Mouse (Mus musculus) retina, postnatal 1 day (tissue): ENCODE data around the gene Prdx1.

Source experiments
- DNase-seq: peaks from one replicate; pipeline ENCODE4 v3.0.0-alpha.2; 2012

Prdx1 gene

GRCm38 (mm10) chr4:116731077-116731476 is 45.7 kb downstream of the Prdx1 start:
- DNase-seq: no peak

DNA sequence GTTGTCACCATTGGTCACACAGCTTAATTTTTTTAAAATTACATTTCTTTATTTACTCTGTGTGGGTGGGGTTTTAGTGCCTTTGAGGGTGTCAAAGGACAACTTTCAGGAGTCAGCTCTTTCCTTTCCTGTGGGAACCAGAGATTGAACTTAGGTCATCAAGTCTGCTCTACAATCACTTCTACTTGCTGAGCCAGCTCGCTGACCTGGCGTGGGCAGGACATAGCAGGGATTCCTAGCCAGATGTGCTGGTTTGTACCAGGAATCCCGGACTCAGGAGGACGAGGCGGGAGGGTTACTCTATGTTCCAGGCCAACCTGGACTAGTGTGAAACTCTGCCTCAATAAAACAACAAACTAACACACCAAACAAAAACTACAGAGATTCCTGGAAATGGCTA is 47.0 kb downstream of the Prdx1 start:
- no peak for DNase-seq

- no peak for DNase-seq
Measured at GRCm38 (mm10) chr4:116734996-116735395, 49.7 kb downstream of the Prdx1 start.

GRCm38 (mm10) chr4:116738972-116739751 is 53.8 kb downstream of the Prdx1 start:
- no peak for DNase-seq

- no peak for DNase-seq
Measured at GRCm38 (mm10) chr4:116749750-116750149, 64.4 kb downstream of the Prdx1 start.
